Comparison of ENCODE assay signal across 16 mouse cellular contexts in the genomic region with DNA sequence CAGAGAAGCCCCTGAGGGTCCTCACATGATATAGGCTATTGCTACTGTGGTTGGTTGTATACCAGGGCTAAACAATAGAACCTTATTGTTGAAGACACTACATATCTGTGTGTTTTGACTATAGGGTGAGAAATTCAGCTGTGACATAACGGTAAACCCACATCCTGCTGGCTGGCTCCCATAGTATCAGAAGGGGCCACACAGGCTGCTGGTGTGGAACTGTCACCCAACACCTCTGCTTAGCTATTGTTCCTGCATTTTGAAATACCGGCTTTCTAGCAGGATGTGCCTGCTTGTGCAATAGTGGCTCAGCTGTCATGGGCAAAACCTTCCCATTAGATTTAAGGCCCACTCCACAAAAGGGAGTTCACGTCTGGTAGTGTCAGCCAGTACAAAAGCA. TPM values are rescaled to one million over a fixed set of nuclear protein-coding genes. Genes with fewer than 3 reads are reported as not detected.
DNase-seq lines count a peak whose midpoint lies in the region; ATAC-seq and TF ChIP-seq lines count a peak whose summit lies in the region.
"Had no signal": no experiment of that assay in that cellular context is flagged by ENCODE, and none has a peak within 500 bp of the region (broad histone marks: within the 10 kb centered on the region; RNA-seq: fewer than 3 reads in every experiment).

No protein-coding gene starts in this region.

- no peak for TF ChIP-seq POLR2A in bone marrow, adult 2 months (IDR thresholded peaks at IDR 0.05; ENCODE audit: borderline replicate concordance, control insufficient read depth, low read depth, low read length)

- H3K36me3 ChIP-seq in liver, embryonic 16.5 days (ENCODE audit: control insufficient read depth, insufficient read depth), result no peaks in the 10 kb centered on the region
- peaks cover 7% of the 10 kb centered on the region; the same call in 1 of the 2 replicates for H3K36me3 ChIP-seq in liver, embryonic 12.5 days
- H3K36me3 ChIP-seq in intestine, embryonic 16.5 days (ENCODE audit: control insufficient read depth, insufficient read depth, low read length), result no peaks in the 10 kb centered on the region
- H3K36me3 ChIP-seq in midbrain, embryonic 15.5 days (replicated peaks), result no peaks in the 10 kb centered on the region
- H3K36me3 ChIP-seq: G1E; heart, embryonic 10.5 days; limb, embryonic 13.5 days; lung, embryonic 15.5 days had no signal

- WGBS in liver, embryonic 16.5 days (ENCODE audit: insufficient replicate concordance), result 46% methylated on average over 3 of the region's 3 CpGs
- 61% methylated on average over 3 of the region's 3 CpGs for WGBS in liver, embryonic 12.5 days (ENCODE audit: insufficient replicate concordance)
- 7% methylated on average over 3 of the region's 3 CpGs for WGBS in bone marrow, adult 2 months
- WGBS in intestine, embryonic 16.5 days, result 80% methylated on average over 3 of the region's 3 CpGs
- 79% methylated on average over 3 of the region's 3 CpGs for WGBS in midbrain, embryonic 15.5 days

- no peak overlapping the region for H3K4me2 ChIP-seq in liver, embryonic 16.5 days (ENCODE audit: low read depth, low read length)
- no peak overlapping the region for H3K4me2 ChIP-seq in liver, embryonic 12.5 days
- no peak overlapping the region for H3K4me2 ChIP-seq in intestine, embryonic 16.5 days (ENCODE audit: low read depth, low read length)
- H3K4me2 ChIP-seq in midbrain, embryonic 15.5 days, result no peak overlapping the region
- H3K4me2 ChIP-seq: limb, embryonic 13.5 days; lung, embryonic 15.5 days had no signal

- peak; percentile 66 for DNase-seq in thymus, postnatal 14 days
- DNase-seq: adrenal gland, postnatal 10 days; cerebellum, postnatal 14 days; gastrocnemius, postnatal 10 days; heart, postnatal 36 days had no signal

- no peak for ATAC-seq in liver, embryonic 16.5 days (ENCODE audit: low read depth)
- no peak for ATAC-seq in liver, embryonic 12.5 days
- peak; percentile 59 for ATAC-seq in megakaryocyte progenitor cell, adult 5-6 weeks (replicated peaks; ENCODE audit: poor library complexity)
- ATAC-seq in intestine, embryonic 16.5 days, result no peak
- no peak for ATAC-seq in erythroid progenitor cell, adult 5-6 weeks (replicated peaks; ENCODE audit: low FRiP score, poor library complexity, severe bottlenecking)
- no peak for ATAC-seq in midbrain, embryonic 15.5 days (replicated peaks)

- no peak overlapping the region for H3K9ac ChIP-seq in liver, embryonic 16.5 days (ENCODE audit: low read depth, low read length)
- no peak overlapping the region for H3K9ac ChIP-seq in liver, embryonic 12.5 days
- H3K9ac ChIP-seq in intestine, embryonic 16.5 days (ENCODE audit: low read depth, low read length), result no peak overlapping the region
- H3K9ac ChIP-seq in midbrain, embryonic 15.5 days, result no peak overlapping the region
- H3K9ac ChIP-seq: limb, embryonic 13.5 days; lung, embryonic 15.5 days had no signal

- no peaks in the 10 kb centered on the region for H3K27me3 ChIP-seq in liver, embryonic 16.5 days (ENCODE audit: control insufficient read depth, insufficient read depth, low read depth, low read length)
- no peaks in the 10 kb centered on the region for H3K27me3 ChIP-seq in liver, embryonic 12.5 days (replicated peaks)
- H3K27me3 ChIP-seq in intestine, embryonic 16.5 days (replicated peaks; ENCODE audit: control insufficient read depth, insufficient read depth, low read length), result no peaks in the 10 kb centered on the region
- H3K27me3 ChIP-seq in midbrain, embryonic 15.5 days (replicated peaks), result no peaks in the 10 kb centered on the region
- H3K27me3 ChIP-seq: limb, embryonic 13.5 days; lung, embryonic 15.5 days had no signal

- H3K9me3 ChIP-seq in liver, embryonic 16.5 days (replicated peaks; ENCODE audit: control insufficient read depth, low read length), result no peaks in the 10 kb centered on the region
- no peaks in the 10 kb centered on the region for H3K9me3 ChIP-seq in liver, embryonic 12.5 days (replicated peaks)
- no peaks in the 10 kb centered on the region for H3K9me3 ChIP-seq in intestine, embryonic 16.5 days (ENCODE audit: control insufficient read depth, low read length)
- no peaks in the 10 kb centered on the region for H3K9me3 ChIP-seq in midbrain, embryonic 15.5 days
- H3K9me3 ChIP-seq: heart, embryonic 10.5 days; limb, embryonic 13.5 days; lung, embryonic 15.5 days had no signal

- TF ChIP-seq CTCF in bone marrow, adult 2 months (IDR thresholded peaks at IDR 0.05; ENCODE audit: control insufficient read depth, insufficient read depth, low read length), result no peak

- 0 out of 2 replicates have a peak overlapping the region, but pooled peaks have one; percentile 21 for H3K27ac ChIP-seq in liver, embryonic 16.5 days (ENCODE audit: low read length)
- H3K27ac ChIP-seq in liver, embryonic 12.5 days, result no peak overlapping the region
- H3K27ac ChIP-seq in bone marrow, adult 2 months (ENCODE audit: control insufficient read depth, insufficient read depth, low read depth, low read length, poor library complexity), result peak overlapping the region; percentile 56; the same call in 1 of the 2 replicates
- H3K27ac ChIP-seq in intestine, embryonic 16.5 days (ENCODE audit: low read length), result no peak overlapping the region
- no peak overlapping the region for H3K27ac ChIP-seq in midbrain, embryonic 15.5 days
- H3K27ac ChIP-seq: heart, embryonic 10.5 days; limb, embryonic 13.5 days; lung, embryonic 15.5 days had no signal

- no peaks in the 10 kb centered on the region; the same call in 1 of the 2 replicates for H3K4me1 ChIP-seq in liver, embryonic 16.5 days (ENCODE audit: control insufficient read depth, low read depth, low read length)
- peaks cover 9% of the 10 kb centered on the region for H3K4me1 ChIP-seq in liver, embryonic 12.5 days
- H3K4me1 ChIP-seq in bone marrow, adult 2 months (ENCODE audit: control insufficient read depth, insufficient read depth, low read length), result peaks cover 4% of the 10 kb centered on the region; the same call in 1 of the 2 replicates
- no peaks in the 10 kb centered on the region for H3K4me1 ChIP-seq in intestine, embryonic 16.5 days (ENCODE audit: control insufficient read depth, insufficient read depth, low read length)
- peaks cover 3% of the 10 kb centered on the region; the same call in 1 of the 2 replicates for H3K4me1 ChIP-seq in midbrain, embryonic 15.5 days

- no peak overlapping the region for H3K4me3 ChIP-seq in liver, embryonic 16.5 days (ENCODE audit: low read depth, low read length)
- no peak overlapping the region for H3K4me3 ChIP-seq in liver, embryonic 12.5 days
- no peak overlapping the region for H3K4me3 ChIP-seq in bone marrow, adult 2 months (replicated peaks; ENCODE audit: control insufficient read depth, low read depth, low read length)
- no peak overlapping the region for H3K4me3 ChIP-seq in intestine, embryonic 16.5 days (ENCODE audit: low read length)
- no peak overlapping the region for H3K4me3 ChIP-seq in midbrain, embryonic 15.5 days
- H3K4me3 ChIP-seq: heart, embryonic 10.5 days; limb, embryonic 13.5 days; lung, embryonic 15.5 days had no signal

RNA-seq across cellular contexts. Expression of a gene that starts 45.9 kb away (rescaled TPM):
- 2.0 and 3.0 TPM in 2 replicates for polyA plus RNA-seq in liver, embryonic 16.5 days (2015; fragmentation: Nextera tagmentation; extraction: Ambion mirVana)
- polyA plus RNA-seq in liver, embryonic 12.5 days (2016; fragmentation: Nextera tagmentation; extraction: Ambion mirVana), result 2.5 and 3.2 TPM in 2 replicates
- polyA plus RNA-seq in bone marrow, adult 2 months (2011; ENCODE audit: insufficient read depth, insufficient read length, low replicate concordance, missing spikeins), result 28.7 and 60.7 TPM in 2 replicates
- 81.4 and 86.3 TPM in 2 replicates for total RNA-seq in megakaryocyte progenitor cell, adult 5-6 weeks (2015)
- total RNA-seq in megakaryocyte progenitor cell, adult 5-6 weeks (2017), result 57.5 and 65.8 TPM in 2 replicates
- polyA plus RNA-seq in intestine, embryonic 16.5 days (2015; fragmentation: Nextera tagmentation; extraction: Ambion mirVana), result 0.56 and 1.3 TPM in 2 replicates
- total RNA-seq in erythroid progenitor cell, adult 5-6 weeks (2015; ENCODE audit: low replicate concordance), result 14.4 and 23.5 TPM in 2 replicates
- 6.3 and 6.7 TPM in 2 replicates for total RNA-seq in erythroid progenitor cell, adult 5-6 weeks (2017; ENCODE audit: low replicate concordance)
- 0.19 and 0.56 TPM in 2 replicates for polyA plus RNA-seq in midbrain, embryonic 15.5 days (2015; fragmentation: Nextera tagmentation; extraction: Ambion mirVana)
- polyA plus RNA-seq: G1E had no signal

Comparison
In these comparisons a context has a peak if more than half of its experiments do, and no peak if none do; other contexts are left out.
1. H3K27ac ChIP-seq: peak in liver, embryonic 16.5 days (single experiment) and bone marrow, adult 2 months (single experiment); none in liver, embryonic 12.5 days (single experiment), intestine, embryonic 16.5 days (single experiment) and midbrain, embryonic 15.5 days (single experiment).